Mouse (Mus musculus) stomach, embryonic 16.5 days (tissue): ENCODE data around the gene Gm10283. TPM values are rescaled to one million over a fixed set of nuclear protein-coding genes. Genes with fewer than 3 reads are reported as not detected.
A peak's percentile ranks its signal among the peaks of the same experiment; 100 is the strongest.

Experiments
- ATAC-seq: fragments of 200-750 bp; cut with Nextera tagmentation; 2 replicates; pipeline ENCODE4 v1.8.0; 2017; ENCODE audit warnings: moderate number of reproducible peaks, moderate TSS enrichment; ENCODE audit not compliant: insufficient read depth, low FRiP score
- H3K27ac ChIP-seq: fragments of 300-500 bp; sonication (generic); 2 replicates; pipeline ENCODE4 v1.5.1; 2014; ENCODE audit warnings: low read length
- H3K27me3 ChIP-seq: fragments of 300-500 bp; sonication (generic); 2 replicates; pipeline ENCODE4 v1.6.1; 2014; ENCODE audit warnings: low read length, control low read depth, mixed read lengths; ENCODE audit not compliant: control insufficient read depth, insufficient read depth
- H3K36me3 ChIP-seq: fragments of 300-500 bp; sonication (generic); 2 replicates; pipeline ENCODE4 v1.6.1; 2014; ENCODE audit warnings: low read length; ENCODE audit not compliant: control insufficient read depth, insufficient read depth
- H3K4me1 ChIP-seq: fragments of 300-500 bp; sonication (generic); 2 replicates; pipeline ENCODE4 v1.6.1; 2014; ENCODE audit warnings: low read length, control low read depth, mixed read lengths; ENCODE audit not compliant: control insufficient read depth, insufficient read depth
- H3K4me2 ChIP-seq: fragments of 300-500 bp; sonication (generic); 2 replicates; pipeline ENCODE4 v1.6.1; 2014; ENCODE audit warnings: low read depth, low read length, mixed read lengths
- H3K4me3 ChIP-seq: fragments of 300-500 bp; sonication (generic); replicated peaks from 2 replicates; pipeline ENCODE4 v1.5.1; 2014; ENCODE audit warnings: mild to moderate bottlenecking, low read length
- H3K9ac ChIP-seq: fragments of 300-500 bp; sonication (generic); 2 replicates; pipeline ENCODE4 v1.6.1; 2014; ENCODE audit warnings: low read length
- H3K9me3 ChIP-seq: fragments of 300-500 bp; sonication (generic); replicated peaks from 2 replicates; pipeline ENCODE4 v1.6.1; 2016; ENCODE audit warnings: low read length, control low read depth; ENCODE audit not compliant: control insufficient read depth
- WGBS: fragments of 180-500 bp; shearing (Covaris S2); extraction: QIAGEN DNeasy Blood & Tissue Kit; methylation state at CpG from one replicate; pipeline ENCODE4 v1.1.7; 2014; 5-methylcytosine and 5-hydroxymethylcytosine counted together
- polyA plus RNA-seq: library from polyadenylated mRNA; unstranded; fragments of >200 nt; fragmentation: Nextera tagmentation; extraction: Ambion mirVana; gene quantifications from 2 replicates; pipeline ENCODE4 v1.2.1, GENCODE M21; 2015

Gene Gm10283
- polyA plus RNA-seq, 1 experiment from 2014 or later = not detected

- Histone ChIP-seq H3K36me3 (no peaks in the 10 kb centered on the region), H3K4me3 (no peak overlapping the region), H3K27ac (no peak overlapping the region), H3K4me2 (peak overlapping the region; percentile 28; the same call in 1 of the 2 replicates), H3K9me3 (no peaks in the 10 kb centered on the region), H3K27me3 (no peaks in the 10 kb centered on the region), H3K9ac (0 out of 2 replicates have a peak overlapping the region, but pooled peaks have one; percentile 24), H3K4me1 (no peaks in the 10 kb centered on the region)
- no peak for ATAC-seq
- WGBS = 38% methylated on average over 15 of the region's 15 CpGs
Observed at GRCm38 (mm10) chr8:60466686-60467335, 36.2 kb downstream of the Gm10283 start.

DNA sequence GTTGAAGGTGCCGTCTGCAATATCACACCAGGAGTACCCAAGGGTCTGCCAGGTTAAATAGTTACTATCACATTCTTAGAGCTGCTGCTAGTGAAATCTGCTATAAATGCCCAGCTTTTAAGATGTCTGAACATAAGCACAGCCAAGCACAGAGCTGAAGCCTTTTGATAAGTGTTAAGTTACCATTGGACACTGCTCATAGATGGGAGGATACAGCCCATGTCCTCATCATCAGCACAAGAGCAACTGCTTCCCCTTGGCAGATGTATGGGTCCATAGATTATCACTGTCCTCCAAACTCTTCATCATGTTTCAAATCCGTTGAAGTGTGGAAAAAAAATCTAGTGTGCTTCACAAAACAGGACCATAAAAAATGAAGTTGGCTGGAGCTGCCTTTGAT lies 53.7 kb downstream of the Gm10283 start:
- Histone ChIP-seq H3K9me3 (no peaks in the 10 kb centered on the region), H3K27ac (no peak overlapping the region), H3K4me2 (no peak overlapping the region), H3K4me1 (no peaks in the 10 kb centered on the region), H3K4me3 (no peak overlapping the region), H3K27me3 (no peaks in the 10 kb centered on the region), H3K36me3 (no peaks in the 10 kb centered on the region), H3K9ac (no peak overlapping the region)
- 62% methylated on average over 2 of the region's 2 CpGs for WGBS
- no peak for ATAC-seq

DNA sequence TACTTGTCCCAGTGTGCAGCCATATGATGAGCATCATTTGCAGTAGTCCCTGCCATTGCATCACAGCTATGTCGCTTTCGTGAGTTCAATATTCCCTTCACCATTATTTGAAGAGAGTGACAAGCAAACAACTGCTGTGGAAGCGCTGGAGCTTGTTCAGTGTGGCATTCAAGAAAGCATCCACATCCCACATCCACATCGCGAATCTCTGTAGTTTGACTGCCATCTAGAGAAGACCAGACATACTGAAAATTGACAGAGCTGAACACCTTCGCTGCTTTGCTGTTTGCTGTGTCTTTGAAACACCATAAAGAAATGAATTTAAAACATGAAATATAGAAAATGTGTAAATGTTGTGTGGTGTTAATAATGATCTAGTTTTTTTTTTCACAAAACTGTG lies 58.0 kb downstream of the Gm10283 start:
- H3K27me3 ChIP-seq = no peaks in the 10 kb centered on the region
- H3K9me3 ChIP-seq = no peaks in the 10 kb centered on the region
- no peak overlapping the region for H3K4me2 ChIP-seq
- no peaks in the 10 kb centered on the region for H3K4me1 ChIP-seq
- no peaks in the 10 kb centered on the region for H3K36me3 ChIP-seq
- no peak overlapping the region for H3K27ac ChIP-seq
- 68% methylated on average over 6 of the region's 6 CpGs for WGBS
- ATAC-seq = no peak
- no peak overlapping the region for H3K4me3 ChIP-seq
- no peak overlapping the region for H3K9ac ChIP-seq

DNA sequence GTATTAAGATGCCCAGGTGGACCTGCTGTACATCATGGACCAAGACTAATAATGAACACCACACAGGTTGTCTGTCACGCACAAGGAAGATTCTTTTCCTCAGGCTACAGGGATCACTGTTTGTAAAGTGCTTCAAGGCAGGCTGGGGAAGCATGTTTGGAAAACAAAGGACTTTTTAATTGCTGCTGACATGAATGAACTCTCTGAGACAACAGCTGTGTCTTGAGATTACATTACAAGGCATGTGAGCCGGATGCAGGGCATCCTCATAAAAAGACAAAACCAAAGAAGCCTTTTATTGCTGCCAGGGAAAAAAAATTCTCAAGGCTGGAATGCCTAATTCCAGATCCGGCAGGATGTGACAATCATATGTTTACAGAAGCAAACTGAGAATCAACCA lies 64.4 kb downstream of the Gm10283 start:
- Histone ChIP-seq H3K9me3 (no peaks in the 10 kb centered on the region), H3K4me2 (no peak overlapping the region), H3K27ac (no peak overlapping the region), H3K4me3 (no peak overlapping the region), H3K4me1 (no peaks in the 10 kb centered on the region), H3K27me3 (no peaks in the 10 kb centered on the region), H3K36me3 (no peaks in the 10 kb centered on the region), H3K9ac (no peak overlapping the region)
- 52% methylated on average over 3 of the region's 3 CpGs for WGBS
- ATAC-seq = no peak

- no peak overlapping the region for H3K9ac ChIP-seq
- 75% methylated on average over 3 of the region's 3 CpGs for WGBS
- H3K27me3 ChIP-seq = no peaks in the 10 kb centered on the region
- no peak overlapping the region for H3K4me2 ChIP-seq
- H3K36me3 ChIP-seq = no peaks in the 10 kb centered on the region
- no peaks in the 10 kb centered on the region for H3K9me3 ChIP-seq
- no peak overlapping the region for H3K27ac ChIP-seq
- H3K4me1 ChIP-seq = no peaks in the 10 kb centered on the region
- H3K4me3 ChIP-seq = no peak overlapping the region
- no peak for ATAC-seq
Observed at GRCm38 (mm10) chr8:60436872-60437271, 66.1 kb downstream of the Gm10283 start.

DNA sequence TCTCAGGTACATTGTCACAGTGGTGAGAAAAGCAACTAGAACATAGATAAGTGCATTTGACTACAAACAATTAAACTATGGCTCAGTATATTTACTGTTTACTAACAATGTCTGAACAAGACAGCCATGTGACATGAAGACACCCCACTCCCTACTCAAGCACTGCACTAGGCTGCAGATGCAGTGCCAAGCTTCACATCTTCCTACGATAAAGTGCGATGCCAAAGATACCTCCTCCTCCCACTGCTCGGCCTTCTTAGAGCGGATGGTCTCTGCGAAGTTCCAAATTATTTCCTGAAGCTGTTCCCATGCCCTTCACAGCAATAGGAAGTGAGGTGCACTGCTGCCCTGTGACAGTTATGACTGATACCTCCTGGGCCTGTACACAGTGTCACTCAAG lies 70.3 kb downstream of the Gm10283 start:
- H3K36me3 ChIP-seq = no peaks in the 10 kb centered on the region
- H3K27ac ChIP-seq = no peak overlapping the region
- WGBS = 91% methylated on average over 5 of the region's 5 CpGs
- no peaks in the 10 kb centered on the region for H3K4me1 ChIP-seq
- H3K27me3 ChIP-seq = no peaks in the 10 kb centered on the region
- H3K4me3 ChIP-seq = no peak overlapping the region
- H3K4me2 ChIP-seq = no peak overlapping the region
- H3K9ac ChIP-seq = no peak overlapping the region
- no peaks in the 10 kb centered on the region for H3K9me3 ChIP-seq
- no peak for ATAC-seq

DNA sequence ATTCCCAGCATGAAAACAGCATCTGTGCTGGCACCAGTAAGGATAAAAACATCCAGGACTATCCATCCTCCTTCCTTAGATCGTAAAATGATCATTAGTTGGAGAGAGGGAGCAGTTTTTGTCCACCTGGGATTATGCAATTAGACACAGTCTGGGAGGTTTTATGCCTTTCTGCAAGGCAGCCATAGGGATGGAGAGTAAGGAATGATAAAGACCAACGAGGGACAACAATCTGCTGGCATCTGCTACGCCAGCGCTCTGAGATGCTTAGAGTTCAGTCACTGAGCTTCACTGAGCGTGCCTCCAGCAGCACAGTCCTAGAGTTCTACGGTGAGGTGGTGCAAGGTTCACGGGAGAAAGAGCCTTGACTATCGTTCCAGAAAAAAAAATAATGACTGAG lies 96.6 kb downstream of the Gm10283 start:
- no peak for ATAC-seq
- Histone ChIP-seq H3K27me3 (no peaks in the 10 kb centered on the region), H3K4me1 (no peaks in the 10 kb centered on the region), H3K4me2 (no peak overlapping the region), H3K9me3 (no peaks in the 10 kb centered on the region), H3K27ac (no peak overlapping the region), H3K4me3 (no peak overlapping the region), H3K36me3 (no peaks in the 10 kb centered on the region), H3K9ac (no peak overlapping the region)
- WGBS = 83% methylated on average over 8 of the region's 8 CpGs

- ATAC-seq = no peak
- no peaks in the 10 kb centered on the region for H3K27me3 ChIP-seq
- WGBS = 41% methylated on average over 6 of the region's 6 CpGs
- no peak overlapping the region for H3K9ac ChIP-seq
- H3K4me3 ChIP-seq = no peak overlapping the region
- no peak overlapping the region for H3K27ac ChIP-seq
- no peaks in the 10 kb centered on the region for H3K4me1 ChIP-seq
- H3K36me3 ChIP-seq = no peaks in the 10 kb centered on the region
- H3K9me3 ChIP-seq = no peaks in the 10 kb centered on the region
- no peak overlapping the region for H3K4me2 ChIP-seq
Observed at GRCm38 (mm10) chr8:60404994-60405548, 97.9 kb downstream of the Gm10283 start.

GRCm38 (mm10) chr8:60393675-60394074 lies 109.3 kb downstream of the Gm10283 start:
- Histone ChIP-seq H3K4me1 (no peaks in the 10 kb centered on the region), H3K9me3 (no peaks in the 10 kb centered on the region), H3K4me2 (no peak overlapping the region), H3K36me3 (no peaks in the 10 kb centered on the region), H3K9ac (no peak overlapping the region), H3K27me3 (no peaks in the 10 kb centered on the region), H3K27ac (no peak overlapping the region), H3K4me3 (no peak overlapping the region)
- WGBS = 73% methylated on average over 4 of the region's 4 CpGs
- no peak for ATAC-seq
